Mouse (Mus musculus) kidney, embryonic 15.5 days (tissue): ENCODE data around the gene A030014E15Rik. TPM values are rescaled to one million over a fixed set of nuclear protein-coding genes. Genes with fewer than 3 reads are reported as not detected.
"Not testable (repeated sequence)": the region's sequence is repeated elsewhere in the genome, so short reads cannot be mapped to it uniquely, and the experiment has no call there.

Source experiments
- ATAC-seq: fragments of 200-750 bp; cut with Nextera tagmentation; replicated peaks from 2 replicates; pipeline ENCODE4 v1.8.0; 2017; ENCODE audit warnings: moderate TSS enrichment; ENCODE audit not compliant: low FRiP score
- H3K27ac ChIP-seq: fragments of 300-500 bp; sonication (generic); 2 replicates; pipeline ENCODE4 v1.5.1; 2015; ENCODE audit warnings: mild to moderate bottlenecking, inconsistent platforms
- H3K27me3 ChIP-seq: fragments of 300-500 bp; sonication (generic); 2 replicates; pipeline ENCODE4 v1.6.1; 2015; ENCODE audit warnings: inconsistent platforms
- H3K36me3 ChIP-seq: fragments of 300-500 bp; sonication (generic); 2 replicates; pipeline ENCODE4 v1.6.1; 2015; ENCODE audit warnings: inconsistent platforms
- H3K4me1 ChIP-seq: fragments of 300-500 bp; sonication (generic); 2 replicates; pipeline ENCODE4 v1.6.1; 2015; ENCODE audit warnings: inconsistent platforms
- H3K4me2 ChIP-seq: fragments of 300-500 bp; sonication (generic); 2 replicates; pipeline ENCODE4 v1.6.1; 2015; ENCODE audit warnings: moderate library complexity, mild to moderate bottlenecking, inconsistent platforms
- H3K4me3 ChIP-seq: fragments of 300-500 bp; sonication (generic); replicated peaks from 2 replicates; pipeline ENCODE4 v1.5.1; 2015; ENCODE audit warnings: mild to moderate bottlenecking, inconsistent platforms
- H3K9ac ChIP-seq: fragments of 300-500 bp; sonication (generic); 2 replicates; pipeline ENCODE4 v1.6.1; 2015; ENCODE audit warnings: mild to moderate bottlenecking, inconsistent platforms
- H3K9me3 ChIP-seq: fragments of 300-500 bp; sonication (generic); replicated peaks from 2 replicates; pipeline ENCODE4 v1.6.1; 2016; ENCODE audit warnings: inconsistent platforms
- WGBS: fragments of 180-500 bp; shearing (Covaris S2); methylation state at CpG from one replicate; pipeline ENCODE4 v1.1.7; 2015; ENCODE audit warnings: mixed read lengths; 5-methylcytosine and 5-hydroxymethylcytosine counted together
- polyA plus RNA-seq: library from polyadenylated mRNA; unstranded; fragments of >200 nt; fragmentation: Nextera tagmentation; extraction: Ambion mirVana; gene quantifications from 2 replicates; pipeline ENCODE4 v1.2.1, GENCODE M21; 2015

The A030014E15Rik gene
- not detected in 2 replicates for polyA plus RNA-seq

DNA sequence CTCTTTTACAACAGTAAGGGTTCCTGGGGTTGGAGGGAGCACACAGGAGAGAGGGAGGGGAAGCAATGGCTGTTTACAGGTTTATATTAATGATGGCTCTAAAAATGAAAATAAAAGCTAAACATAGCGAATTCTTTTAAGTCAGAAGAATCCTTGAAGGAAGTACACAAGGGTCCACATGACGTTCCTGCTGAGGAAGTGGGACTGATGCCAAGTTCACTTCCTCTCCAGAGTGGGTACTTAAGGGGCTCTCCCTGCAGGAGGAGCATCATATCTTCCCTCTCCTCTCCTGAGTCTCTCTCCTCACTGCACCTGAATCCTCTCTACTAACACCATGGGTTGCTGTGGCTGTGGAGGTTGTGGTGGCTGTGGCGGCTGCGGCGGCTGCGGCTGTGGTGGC lies at the start of gene A030014E15Rik:
Gene A030014E15Rik (plus strand): TSS at position 268 of the 400 bp plus-strand sequence.
- no peak within 1 kb of the TSS for H3K4me3 ChIP-seq
- 78% methylated on average over 6 of the region's 6 CpGs for WGBS
- no peaks in the 10 kb centered on the region for H3K27me3 ChIP-seq
- no peaks in the 10 kb centered on the region for H3K4me1 ChIP-seq
- H3K9me3 ChIP-seq, result no peaks in the 10 kb centered on the region
- no peak for ATAC-seq
- H3K36me3 ChIP-seq, result no peaks in the 10 kb centered on the region
- no peak within 1 kb of the TSS for H3K9ac ChIP-seq
- no peak within 1 kb of the TSS for H3K27ac ChIP-seq
- no peak within 1 kb of the TSS for H3K4me2 ChIP-seq

DNA sequence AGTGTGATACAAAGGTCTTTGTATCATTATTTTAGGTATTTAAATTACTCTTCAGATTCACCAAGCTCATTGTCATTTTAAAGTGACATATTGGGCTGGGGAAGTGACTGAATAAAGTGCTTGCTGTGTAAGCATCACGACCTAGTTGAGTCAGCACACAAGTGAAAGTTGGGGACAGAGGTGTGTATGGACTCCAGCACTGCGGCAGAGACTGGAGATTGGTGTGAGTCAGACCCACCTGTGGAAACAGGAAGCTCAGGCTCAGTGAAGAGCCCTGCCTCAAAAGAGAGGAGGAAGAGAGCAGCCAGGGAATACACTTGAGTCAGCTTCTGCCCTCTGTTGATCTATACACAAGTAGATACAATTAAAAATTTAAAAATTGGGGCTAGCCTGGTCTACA lies 45.5 kb upstream of the A030014E15Rik start:
- H3K27me3 ChIP-seq, result no peaks in the 10 kb centered on the region
- ATAC-seq, result no peak
- H3K4me3 ChIP-seq, result no peak overlapping the region
- H3K27ac ChIP-seq, result no peak overlapping the region
- 86% methylated on average over 2 of the region's 2 CpGs for WGBS
- H3K36me3 ChIP-seq, result peaks cover 61% of the 10 kb centered on the region
- H3K9me3 ChIP-seq, result no peaks in the 10 kb centered on the region
- no peak overlapping the region for H3K9ac ChIP-seq
- H3K4me2 ChIP-seq, result no peak overlapping the region
- H3K4me1 ChIP-seq, result no peaks in the 10 kb centered on the region

- peaks cover 65% of the 10 kb centered on the region for H3K36me3 ChIP-seq
- no peaks in the 10 kb centered on the region for H3K27me3 ChIP-seq
- ATAC-seq, result no peak
- H3K4me3 ChIP-seq, result no peak overlapping the region
- H3K4me1 ChIP-seq, result no peaks in the 10 kb centered on the region
- H3K9me3 ChIP-seq, result no peaks in the 10 kb centered on the region
- H3K9ac ChIP-seq, result no peak overlapping the region
- H3K27ac ChIP-seq, result no peak overlapping the region
- no peak overlapping the region for H3K4me2 ChIP-seq
- WGBS, result 90% methylated on average over 8 of the region's 8 CpGs
These were observed 44.5 kb upstream of the A030014E15Rik start for GRCm38 (mm10) chr1:82880196-82880595.

DNA sequence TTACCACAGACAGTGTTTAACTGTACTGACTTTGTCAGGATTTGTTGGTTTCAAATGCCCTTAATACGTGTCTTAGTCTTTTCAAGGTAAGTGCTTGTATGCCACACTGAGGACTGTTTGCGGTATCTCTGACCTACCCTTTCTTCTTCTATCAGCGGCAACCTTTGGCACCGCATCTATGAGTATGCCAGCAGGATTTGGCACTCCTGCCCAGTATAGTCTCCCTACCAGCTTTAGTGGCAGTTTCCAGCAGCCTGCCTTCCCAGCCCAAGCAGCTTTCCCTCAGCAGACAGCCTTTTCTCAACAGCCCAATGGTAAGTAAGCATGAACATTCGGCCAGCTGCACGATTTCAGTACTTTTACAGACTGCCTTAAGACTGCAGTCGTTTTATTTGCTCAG lies 31.4 kb upstream of the A030014E15Rik start:
- H3K27me3 ChIP-seq, result no peaks in the 10 kb centered on the region
- no peaks in the 10 kb centered on the region for H3K4me1 ChIP-seq
- 94% methylated on average over 7 of the region's 7 CpGs for WGBS
- no peak for ATAC-seq
- no peaks in the 10 kb centered on the region for H3K9me3 ChIP-seq
- no peak overlapping the region for H3K9ac ChIP-seq
- H3K4me2 ChIP-seq, result no peak overlapping the region
- peaks cover 62% of the 10 kb centered on the region for H3K36me3 ChIP-seq
- H3K4me3 ChIP-seq, result no peak overlapping the region
- no peak overlapping the region for H3K27ac ChIP-seq

- H3K9ac ChIP-seq, result no peak overlapping the region
- peaks cover 56% of the 10 kb centered on the region for H3K36me3 ChIP-seq
- 92% methylated on average over 1 of the region's 1 CpGs for WGBS
- no peak overlapping the region for H3K4me3 ChIP-seq
- H3K27me3 ChIP-seq, result no peaks in the 10 kb centered on the region
- ATAC-seq, result no peak
- no peaks in the 10 kb centered on the region for H3K9me3 ChIP-seq
- no peaks in the 10 kb centered on the region for H3K4me1 ChIP-seq
- no peak overlapping the region for H3K27ac ChIP-seq
- no peak overlapping the region for H3K4me2 ChIP-seq
These were observed 24.1 kb upstream of the A030014E15Rik start for GRCm38 (mm10) chr1:82900567-82900966.

DNA sequence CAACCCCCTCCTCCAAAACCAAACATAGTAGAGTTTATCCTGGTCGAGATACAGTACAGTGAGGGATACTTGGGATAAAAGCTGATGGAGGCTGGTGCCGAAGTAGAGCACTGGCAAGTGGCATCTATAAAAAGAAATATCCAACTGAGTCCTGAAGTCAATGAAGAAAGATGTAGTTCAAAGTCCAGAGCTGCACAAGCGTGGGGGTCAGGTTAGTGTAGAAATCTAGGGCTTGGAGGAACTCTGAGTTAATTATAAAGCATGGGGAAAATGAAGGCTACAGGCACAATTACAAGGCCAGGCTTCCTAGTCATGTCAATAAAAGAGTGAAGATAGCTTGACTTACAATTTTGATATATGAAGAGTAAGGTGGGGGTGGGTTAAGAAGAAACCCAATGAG lies 23.5 kb upstream of the A030014E15Rik start:
- Histone ChIP-seq H3K27me3 (no peaks in the 10 kb centered on the region), H3K4me1 (no peaks in the 10 kb centered on the region), H3K9me3 (no peaks in the 10 kb centered on the region), H3K4me3 (no peak overlapping the region), H3K36me3 (peaks cover 56% of the 10 kb centered on the region), H3K4me2 (no peak overlapping the region), H3K9ac (no peak overlapping the region), H3K27ac (no peak overlapping the region)
- ATAC-seq, result no peak
- 90% methylated on average over 3 of the region's 3 CpGs for WGBS

DNA sequence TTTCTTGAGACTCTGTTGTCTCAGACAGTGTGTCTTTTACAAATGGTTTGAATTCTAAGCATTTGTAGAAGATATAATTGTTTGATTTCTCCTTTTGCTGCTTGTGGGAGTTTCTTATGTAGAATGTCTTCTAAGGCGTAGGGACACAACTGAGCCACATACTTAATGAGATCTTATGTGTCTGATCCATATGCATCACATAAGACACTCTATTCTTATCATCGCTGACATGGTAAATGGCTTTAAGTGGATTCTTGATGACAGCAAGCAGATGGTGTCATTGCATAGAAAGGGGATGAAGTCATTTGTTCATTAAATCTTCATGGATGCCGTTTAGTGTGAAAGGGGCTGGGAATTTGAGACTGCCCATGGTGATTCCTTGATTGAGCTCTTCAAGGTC lies 18.8 kb upstream of the A030014E15Rik start:
- no peaks in the 10 kb centered on the region for H3K27me3 ChIP-seq
- no peak overlapping the region for H3K9ac ChIP-seq
- H3K4me1 ChIP-seq, result no peaks in the 10 kb centered on the region
- H3K4me2 ChIP-seq, result no peak overlapping the region
- no peak overlapping the region for H3K27ac ChIP-seq
- H3K36me3 ChIP-seq, result peaks cover 27% of the 10 kb centered on the region
- no peaks in the 10 kb centered on the region for H3K9me3 ChIP-seq
- 81% methylated on average over 3 of the region's 3 CpGs for WGBS
- ATAC-seq, result no peak
- H3K4me3 ChIP-seq, result no peak overlapping the region

- Histone ChIP-seq H3K27me3 (no peaks in the 10 kb centered on the region), H3K4me1 (no peaks in the 10 kb centered on the region), H3K4me3 (no peak within 1 kb of the TSS), H3K27ac (no peak within 1 kb of the TSS), H3K36me3 (no peaks in the 10 kb centered on the region), H3K9ac (no peak within 1 kb of the TSS), H3K4me2 (no peak within 1 kb of the TSS), H3K9me3 (no peaks in the 10 kb centered on the region)
- WGBS, result 91% methylated on average over 3 of the region's 3 CpGs
- no peak for ATAC-seq
These were observed 11.7 kb upstream of the A030014E15Rik start, which contains the start of gene A030005L19Rik for GRCm38 (mm10) chr1:82913025-82913424. A030005L19Rik (plus strand) TSS chr1:82913325.

GRCm38 (mm10) chr1:82913434-82913833 lies 11.3 kb upstream of the A030014E15Rik start:
- not testable (repeated sequence) for H3K9me3 ChIP-seq, H3K4me3 ChIP-seq, H3K4me2 ChIP-seq, H3K27me3 ChIP-seq, H3K27ac ChIP-seq, H3K36me3 ChIP-seq, H3K9ac ChIP-seq, ATAC-seq, H3K4me1 ChIP-seq
- 98% methylated on average over 5 of the region's 5 CpGs for WGBS

GRCm38 (mm10) chr1:82930558-82930957 lies 5.8 kb downstream of the A030014E15Rik start:
- H3K4me2 ChIP-seq, H3K9me3 ChIP-seq, H3K9ac ChIP-seq, H3K27me3 ChIP-seq, H3K36me3 ChIP-seq, H3K4me3 ChIP-seq, ATAC-seq, H3K4me1 ChIP-seq, H3K27ac ChIP-seq: not testable (repeated sequence)
- 78% methylated on average over 3 of the region's 3 CpGs for WGBS

DNA sequence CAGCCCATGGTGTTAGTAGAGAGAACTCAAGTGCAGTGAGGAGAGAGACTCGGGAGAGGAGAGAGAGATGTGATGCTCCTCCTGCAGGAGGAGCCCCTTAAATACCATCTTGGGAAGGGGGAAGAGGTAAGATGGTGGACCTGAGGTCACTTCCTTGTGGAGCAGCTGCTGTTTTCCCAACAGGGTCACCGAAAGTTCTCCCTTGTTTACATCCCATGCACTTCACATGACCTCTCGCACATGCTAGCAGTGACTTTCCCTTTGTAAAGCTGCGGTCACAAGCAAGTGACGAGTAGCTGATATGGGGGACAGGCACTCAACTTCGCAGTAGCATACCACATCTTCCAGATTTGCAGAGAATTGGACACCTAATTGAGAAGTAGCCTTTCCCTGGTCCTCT lies 6.6 kb downstream of the A030014E15Rik start, which contains the start of gene Gm6217:
Gene Gm6217 (minus strand): TSS at position 74 of the 400 bp plus-strand sequence.
- H3K4me1 ChIP-seq, H3K27me3 ChIP-seq, H3K4me2 ChIP-seq, H3K36me3 ChIP-seq, ATAC-seq, H3K9me3 ChIP-seq, H3K27ac ChIP-seq, H3K9ac ChIP-seq, H3K4me3 ChIP-seq: not testable (repeated sequence)
- no CpG with 5 or more reads among the region's 6 CpGs for WGBS

DNA sequence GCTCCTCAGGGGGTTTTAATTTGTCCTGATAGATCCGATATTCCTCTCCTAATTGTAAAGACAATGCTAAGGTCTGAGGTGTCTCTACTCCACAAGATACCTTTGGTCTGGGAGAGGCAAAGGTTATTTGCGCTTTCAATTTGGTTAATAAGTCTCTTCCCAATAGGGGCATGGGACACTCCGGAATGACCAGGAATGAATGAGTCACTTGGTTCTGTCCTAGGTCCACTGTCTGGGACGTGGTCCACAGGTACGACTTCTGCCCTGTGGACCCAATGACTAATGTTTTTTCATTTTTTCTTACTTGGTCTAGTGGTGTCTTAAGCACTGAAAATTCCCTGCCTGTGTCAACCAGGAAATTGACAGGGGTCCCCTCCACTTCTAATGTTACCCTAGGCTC lies 13.9 kb downstream of the A030014E15Rik start:
- Histone ChIP-seq H3K36me3 (no peaks in the 10 kb centered on the region), H3K27me3 (no peaks in the 10 kb centered on the region), H3K9me3 (no peaks in the 10 kb centered on the region; the same call in 1 of the 2 replicates), H3K4me3 (no peak overlapping the region), H3K4me2 (no peak overlapping the region), H3K9ac (no peak overlapping the region), H3K4me1 (no peaks in the 10 kb centered on the region), H3K27ac (no peak overlapping the region)
- ATAC-seq, result no peak
- 94% methylated on average over 5 of the region's 5 CpGs for WGBS

GRCm38 (mm10) chr1:82942505-82942904 lies 17.8 kb downstream of the A030014E15Rik start:
- H3K4me2 ChIP-seq, H3K9me3 ChIP-seq, H3K27me3 ChIP-seq, H3K9ac ChIP-seq, H3K36me3 ChIP-seq, H3K4me1 ChIP-seq, H3K4me3 ChIP-seq, ATAC-seq, H3K27ac ChIP-seq: not testable (repeated sequence)
- WGBS, result 86% methylated on average over 2 of the region's 2 CpGs
